Mouse (Mus musculus): ENCODE data around the gene Asic2.

The Asic2 gene

GRCm38 (mm10) chr11:80872509-80873474 is 1095.5 kb downstream of the Asic2 start:
- CTCF ChIA-PET: interaction anchor here (0.5 to 2.6 kb wide), 27 partner anchors 9 to 1872 kb away, joined by 3 to 20 read pairs (median 4); partner anchors contain the start of gene Spaca3 (in 1 of the 4)

GRCm38 (mm10) chr11:80868039-80868438 is 1100.2 kb downstream of the Asic2 start:
- CTCF ChIA-PET: no interaction called here
- POLR2A ChIA-PET: interaction anchor here in 1 of 4 experiments (1.1 kb wide), 1 partner anchor 21 kb away, joined by 5 read pairs; no protein-coding TSS in a partner anchor

More at GRCm38 (mm10) chr11:80872509-80873474, 1095.5 kb downstream of the Asic2 start:
- POLR2A ChIA-PET: interaction anchor here in 3 of 4 experiments (0.6 to 1.0 kb wide), 4 partner anchors 10 to 249 kb away, joined by 3 read pairs; no protein-coding TSS in a partner anchor

DNA sequence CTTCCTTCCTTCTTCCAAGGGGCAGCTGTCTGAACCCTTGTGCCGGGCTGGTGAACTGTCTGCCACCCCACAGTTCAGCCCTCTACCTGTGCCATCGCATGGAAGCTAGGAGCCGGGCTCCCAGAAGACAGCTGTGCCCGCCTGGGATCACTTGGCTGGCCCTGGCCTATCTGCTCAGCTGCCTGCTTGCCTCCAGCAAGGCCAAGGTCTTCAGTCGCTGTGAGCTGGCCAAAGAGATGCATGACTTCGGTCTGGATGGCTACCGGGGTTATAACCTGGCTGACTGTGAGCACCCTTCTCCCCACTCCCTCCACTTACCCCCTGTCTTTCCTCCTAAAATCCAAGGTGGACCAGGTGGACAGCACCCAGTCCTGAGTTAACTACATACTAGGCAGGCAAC is 1105.3 kb downstream of the Asic2 start:
- CTCF ChIA-PET: interaction anchor here in 1 of 4 experiments (4.4 kb wide), 1 partner anchor 10 kb away, joined by 15 read pairs; no protein-coding TSS in a partner anchor
- POLR2A ChIA-PET: interaction anchor here in 1 of 4 experiments (0.9 kb wide), 1 partner anchor 10 kb away, joined by 3 read pairs; no protein-coding TSS in a partner anchor

DNA sequence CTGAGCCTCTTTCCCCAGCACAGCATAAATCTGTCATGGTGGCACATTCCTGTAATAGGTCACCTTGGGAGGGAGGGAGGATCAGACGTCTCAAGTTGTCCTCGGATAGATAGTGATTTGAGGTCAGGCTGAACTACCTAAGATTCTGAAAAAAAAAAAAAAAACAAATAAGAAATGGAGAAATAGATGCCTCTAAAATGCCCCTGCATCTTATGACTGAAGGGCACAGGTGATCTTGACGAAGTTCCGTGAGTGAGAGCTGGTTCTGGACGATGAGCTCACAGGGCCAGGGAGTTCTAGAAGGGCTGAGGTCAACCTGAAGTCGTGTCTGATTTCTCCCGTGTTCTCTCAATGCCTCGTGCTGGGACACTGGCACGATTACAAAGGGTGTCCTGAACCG is 1110.2 kb downstream of the Asic2 start, which contains the start of gene Spaca3:
TSS of gene Spaca3 (plus strand) at position 301 of the 400 bp plus-strand sequence.
- ChIA-PET POLR2A (no interaction called here), CTCF (interaction anchor here in 1 of 4 experiments (0.9 kb wide), 1 partner anchor 15 kb away, joined by 3 read pairs; no protein-coding TSS in a partner anchor)

- CTCF ChIA-PET: interaction anchor here in 2 of 4 experiments (0.6 to 2.1 kb wide), 3 partner anchors 16 to 145 kb away, joined by 3 to 5 read pairs (median 3); no protein-coding TSS in a partner anchor
- POLR2A ChIA-PET: no interaction called here
These were observed 1111.4 kb downstream of the Asic2 start for GRCm38 (mm10) chr11:80856827-80857226.

DNA sequence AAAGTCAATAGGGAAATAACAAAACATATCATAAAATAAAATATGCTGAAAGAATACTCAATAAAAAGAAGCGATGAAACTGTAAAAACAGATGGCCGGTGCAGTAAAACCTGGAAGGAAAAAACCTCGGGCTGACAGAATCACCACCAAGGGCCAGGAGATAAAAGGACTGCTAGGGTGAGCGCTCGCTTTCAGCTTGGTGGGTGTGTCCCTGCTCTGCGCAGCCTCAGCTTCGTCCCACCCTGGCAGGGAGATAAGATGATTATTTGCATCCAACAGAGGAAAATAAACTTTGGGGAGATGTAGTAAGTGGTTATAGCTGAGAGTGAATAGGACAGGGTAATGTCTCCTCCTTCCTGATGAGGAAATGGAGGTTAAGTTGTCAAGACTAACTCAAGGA is 1113.3 kb downstream of the Asic2 start:
- ChIA-PET POLR2A (interaction anchor here in 1 of 4 experiments (0.6 kb wide), 1 partner anchor 481 kb away, joined by 5 read pairs; no protein-coding TSS in a partner anchor), CTCF (interaction anchor here (0.6 to 2.1 kb wide), 12 partner anchors 16 to 935 kb away, joined by 3 to 15 read pairs (median 4); no protein-coding TSS in a partner anchor)

GRCm38 (mm10) chr11:80854430-80854829 is 1113.8 kb downstream of the Asic2 start:
- POLR2A ChIA-PET: interaction anchor here in 1 of 4 experiments (0.6 kb wide), 1 partner anchor 481 kb away, joined by 5 read pairs; no protein-coding TSS in a partner anchor
- CTCF ChIA-PET: interaction anchor here in 3 of 4 experiments (0.6 to 2.0 kb wide), 8 partner anchors 33 to 934 kb away, joined by 3 to 15 read pairs (median 3); no protein-coding TSS in a partner anchor

DNA sequence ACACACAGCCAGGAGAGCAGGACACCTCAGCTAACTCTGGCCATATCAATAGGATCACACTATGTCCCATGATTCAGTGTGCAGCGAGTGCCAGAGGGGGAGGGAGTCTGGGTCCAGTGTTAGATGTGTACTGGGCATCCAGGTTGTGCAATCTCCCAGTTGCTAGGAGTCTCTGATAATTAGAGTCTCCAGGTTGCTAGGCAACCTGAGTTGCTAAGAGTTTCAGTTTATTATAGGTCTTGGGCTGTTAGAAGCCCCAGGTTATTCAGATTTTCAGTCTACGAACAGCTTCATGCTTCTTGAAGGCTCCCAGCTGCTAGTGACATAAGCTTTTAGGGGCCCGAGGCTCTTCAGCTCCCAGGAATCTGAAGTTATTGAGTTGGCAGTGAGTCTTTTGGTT is 1115.2 kb downstream of the Asic2 start:
- ChIA-PET CTCF (interaction anchor here in 3 of 4 experiments (0.6 to 2.7 kb wide), 10 partner anchors 14 to 760 kb away, joined by 3 to 8 read pairs (median 4); no protein-coding TSS in a partner anchor), POLR2A (no interaction called here)

DNA sequence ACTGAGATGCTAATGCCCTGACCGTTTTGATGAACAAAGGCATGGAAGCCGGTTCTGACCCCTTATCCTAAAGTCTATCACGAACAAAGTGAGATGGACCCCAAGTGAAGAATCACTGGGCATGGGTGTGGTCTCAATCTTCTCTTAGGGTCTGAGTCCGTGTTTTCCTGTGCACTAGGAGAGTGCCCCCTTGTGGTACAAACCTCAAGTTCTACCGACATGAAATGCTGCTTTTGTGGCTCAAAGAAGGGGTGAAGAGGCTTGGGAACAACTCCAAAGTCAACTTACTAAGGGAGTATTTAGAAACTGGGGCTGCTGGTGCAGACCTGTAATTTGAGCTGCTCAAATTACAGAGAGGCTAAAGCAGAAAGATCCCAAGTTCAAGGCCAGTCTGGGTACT is 1116.4 kb downstream of the Asic2 start:
- ChIA-PET CTCF (interaction anchor here in 3 of 4 experiments (0.6 to 2.7 kb wide), 5 partner anchors 9 to 761 kb away, joined by 3 to 7 read pairs (median 3); no protein-coding TSS in a partner anchor), POLR2A (interaction anchor here in 1 of 4 experiments (0.6 kb wide), 1 partner anchor 159 kb away, joined by 3 read pairs; no protein-coding TSS in a partner anchor)

DNA sequence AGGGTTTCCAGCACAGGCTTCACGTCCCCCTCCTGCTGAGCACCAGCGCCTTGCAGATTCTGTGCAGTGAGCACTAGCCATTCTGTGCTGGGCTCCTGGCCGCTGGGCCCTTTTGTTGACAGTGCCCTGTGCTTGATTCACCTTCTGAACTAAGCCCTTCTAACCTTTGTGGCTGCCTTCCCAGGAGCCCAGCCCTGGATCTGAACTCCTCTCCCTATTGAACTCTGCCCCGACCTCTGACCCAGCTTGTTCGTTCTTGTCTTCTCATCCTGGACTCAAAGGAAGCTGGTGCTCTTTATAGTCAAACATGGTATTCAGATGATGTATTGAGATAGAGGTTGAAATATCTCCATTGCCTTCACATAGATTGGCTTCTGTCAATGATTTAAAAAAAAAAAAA is 1120.1 kb downstream of the Asic2 start:
- ChIA-PET POLR2A (interaction anchor here in 1 of 4 experiments (0.7 kb wide), 1 partner anchor 78 kb away, joined by 3 read pairs; no protein-coding TSS in a partner anchor), CTCF (interaction anchor here in 2 of 4 experiments (0.6 to 1.0 kb wide), 2 partner anchors 25 to 70 kb away, joined by 3 read pairs; no protein-coding TSS in a partner anchor)

- POLR2A ChIA-PET: no interaction called here
- CTCF ChIA-PET: interaction anchor here (0.6 to 1.2 kb wide), 6 partner anchors 15 to 616 kb away, joined by 3 to 4 read pairs (median 3); no protein-coding TSS in a partner anchor
These were observed 1122.1 kb downstream of the Asic2 start for GRCm38 (mm10) chr11:80846115-80846514.

- ChIA-PET POLR2A (interaction anchor here in 1 of 4 experiments (0.6 kb wide), 1 partner anchor 1179 kb away, joined by 3 read pairs; no protein-coding TSS in a partner anchor), CTCF (interaction anchor here (0.6 to 1.2 kb wide), 8 partner anchors 62 to 1058 kb away, joined by 3 to 4 read pairs (median 3); partner anchors contain the start of gene Rhot1 (in 1 of the 4))
These were observed 1122.8 kb downstream of the Asic2 start for GRCm38 (mm10) chr11:80845486-80845885.

DNA sequence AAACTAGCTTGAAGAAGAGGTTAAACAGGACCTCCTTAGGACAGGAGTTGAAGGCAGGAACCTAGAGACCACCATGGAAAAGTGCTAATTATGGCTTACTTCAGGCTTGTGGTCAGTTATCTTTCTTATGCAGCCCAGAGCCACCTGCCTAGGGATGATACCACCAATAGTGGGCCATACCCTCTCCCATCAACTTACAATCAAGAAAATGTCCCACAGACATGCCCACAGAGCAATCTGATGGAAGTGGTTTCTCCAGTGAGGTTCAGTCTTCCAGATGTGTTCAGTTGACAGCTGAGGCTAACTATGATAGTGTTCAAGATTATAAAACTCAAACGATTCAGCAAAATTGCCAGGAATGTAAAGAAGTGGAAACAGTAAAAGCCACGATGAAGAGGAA is 1124.8 kb downstream of the Asic2 start:
- POLR2A ChIA-PET: no interaction called here

DNA sequence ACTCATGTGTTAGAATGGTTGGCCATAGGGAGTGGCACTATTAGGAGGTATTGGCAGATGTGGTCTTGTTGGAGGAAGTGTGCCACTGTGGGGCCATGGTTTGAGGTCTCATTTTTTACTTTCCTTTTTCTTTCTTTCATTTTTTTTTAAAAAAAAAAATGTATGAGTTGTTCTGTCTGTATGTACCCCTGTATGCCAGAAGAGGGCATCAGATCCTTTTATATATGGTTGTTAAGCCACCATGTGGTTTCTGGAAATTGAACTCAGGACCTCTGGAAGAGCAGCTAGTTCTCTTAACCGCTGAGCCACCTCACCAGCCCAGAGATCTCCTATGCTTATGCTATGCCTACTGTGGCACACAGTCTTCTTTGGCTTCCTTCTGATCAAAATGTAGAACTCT is 1129.5 kb downstream of the Asic2 start:
- POLR2A ChIA-PET: interaction anchor here in 1 of 4 experiments (0.6 kb wide), 1 partner anchor 323 kb away, joined by 3 read pairs; no protein-coding TSS in a partner anchor

More for the DNA sequence above, 1124.8 kb downstream of the Asic2 start:
- CTCF ChIA-PET: interaction anchor here in 1 of 4 experiments (1.0 kb wide), 1 partner anchor 25 kb away, joined by 3 read pairs; no protein-coding TSS in a partner anchor

GRCm38 (mm10) chr11:80835841-80836240 is 1132.4 kb downstream of the Asic2 start:
- ChIA-PET CTCF (interaction anchor here in 2 of 4 experiments (0.7 to 1.1 kb wide), 2 partner anchors 82 to 529 kb away, joined by 3 to 4 read pairs; no protein-coding TSS in a partner anchor), POLR2A (interaction anchor here in 2 of 4 experiments (0.6 to 1.3 kb wide), 3 partner anchors 16 to 68 kb away, joined by 3 to 4 read pairs (median 3); no protein-coding TSS in a partner anchor)

More for the DNA sequence above, 1129.5 kb downstream of the Asic2 start:
- CTCF ChIA-PET: interaction anchor here (0.6 to 1.5 kb wide), 13 partner anchors 10 to 989 kb away, joined by 3 to 8 read pairs (median 3); no protein-coding TSS in a partner anchor

DNA sequence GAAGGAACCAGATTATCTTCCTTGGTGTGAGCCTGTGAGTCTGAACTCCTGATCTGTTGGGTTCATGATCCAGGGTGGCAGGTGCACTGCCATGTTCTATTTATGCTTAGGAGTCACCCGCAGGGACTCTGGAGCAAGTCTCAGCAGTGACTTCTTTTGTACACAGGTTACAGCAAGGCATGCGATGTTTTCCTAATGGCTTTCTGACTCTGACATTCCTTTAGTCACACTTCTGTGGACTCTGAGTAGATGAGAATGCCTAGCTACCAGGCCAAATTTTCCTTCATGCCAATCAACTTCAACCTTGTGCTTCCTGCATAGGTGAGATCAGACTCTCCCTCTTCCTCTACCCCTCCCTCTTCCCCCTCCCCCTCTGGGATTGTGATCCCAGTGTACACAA is 1132.9 kb downstream of the Asic2 start:
- POLR2A ChIA-PET: interaction anchor here in 2 of 4 experiments (0.6 to 1.3 kb wide), 4 partner anchors 14 to 68 kb away, joined by 3 to 7 read pairs (median 4); no protein-coding TSS in a partner anchor
- CTCF ChIA-PET: interaction anchor here in 2 of 4 experiments (0.7 to 1.1 kb wide), 2 partner anchors 82 to 530 kb away, joined by 3 to 4 read pairs; no protein-coding TSS in a partner anchor

Measured in embryonic stem cell, embryonic (primary cell).